Mouse (Mus musculus): ENCODE measurements around the gene Cttnbp2nl. TPM values are rescaled to one million over a fixed set of nuclear protein-coding genes. Genes with fewer than 3 reads are reported as not detected.

Gene Cttnbp2nl
- polyA plus RNA-seq, 1 experiment from 2014 or later, result 44.3 TPM

GRCm38 (mm10) chr3:105090981-105091380, 38.0 kb upstream of the Cttnbp2nl start:
- Histone ChIP-seq H3K4me3 (ENCODE audit: low read depth, low read length) (no peak overlapping the region), H3K9me3 (replicated peaks; ENCODE audit: control insufficient read depth, low read length) (no peaks in the 10 kb centered on the region), H3K36me3 (replicated peaks; ENCODE audit: control insufficient read depth, insufficient read depth, low read depth, low read length) (no peaks in the 10 kb centered on the region), H3K9ac (replicated peaks; ENCODE audit: low read length) (no peak overlapping the region), H3K4me2 (ENCODE audit: low read depth, low read length) (no peak overlapping the region), H3K27ac (replicated peaks; ENCODE audit: low read depth, low read length) (no peak overlapping the region), H3K27me3 (ENCODE audit: control insufficient read depth, insufficient read depth, low read length) (no peaks in the 10 kb centered on the region), H3K4me1 (ENCODE audit: control insufficient read depth, insufficient read depth, low read length) (no peaks in the 10 kb centered on the region; the same call in none of the 2 replicates)
- ATAC-seq (replicated peaks; ENCODE audit: insufficient number of reproducible peaks, low FRiP score, low TSS enrichment, low read depth) (peak; percentile 72; the same call in 1 of the 2 replicates), DNase-seq (ENCODE audit: low spot score) (peak; percentile 63)
- WGBS, result 21% methylated on average over 3 of the region's 3 CpGs

DNA sequence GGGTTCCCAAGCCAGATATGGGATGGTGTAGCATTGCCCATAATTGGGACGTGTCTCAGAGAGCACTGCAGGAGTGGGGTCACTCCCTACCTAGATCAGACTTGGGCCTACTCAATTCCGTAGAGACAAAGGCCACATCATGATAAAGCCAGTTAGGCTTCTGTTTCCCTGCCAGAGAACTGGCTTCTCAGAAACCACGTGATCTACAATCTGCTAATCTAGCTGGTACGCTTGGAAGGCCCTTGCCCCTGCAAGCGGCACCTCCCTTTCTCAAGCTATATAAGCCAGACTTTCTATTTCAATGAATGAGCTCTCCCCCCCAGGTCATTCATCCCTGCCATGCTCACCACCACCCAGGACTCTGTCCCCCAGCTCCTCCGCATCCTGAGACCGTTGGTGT, 37.2 kb upstream of the Cttnbp2nl start:
- Histone ChIP-seq H3K27me3 (ENCODE audit: control insufficient read depth, insufficient read depth, low read length) (no peaks in the 10 kb centered on the region), H3K9me3 (replicated peaks; ENCODE audit: control insufficient read depth, low read length) (no peaks in the 10 kb centered on the region), H3K4me2 (ENCODE audit: low read depth, low read length) (no peak overlapping the region), H3K9ac (replicated peaks; ENCODE audit: low read length) (no peak overlapping the region), H3K27ac (replicated peaks; ENCODE audit: low read depth, low read length) (no peak overlapping the region), H3K36me3 (replicated peaks; ENCODE audit: control insufficient read depth, insufficient read depth, low read depth, low read length) (no peaks in the 10 kb centered on the region), H3K4me3 (ENCODE audit: low read depth, low read length) (no peak overlapping the region), H3K4me1 (ENCODE audit: control insufficient read depth, insufficient read depth, low read length) (no peaks in the 10 kb centered on the region; the same call in none of the 2 replicates)
- 85% methylated on average over 7 of the region's 7 CpGs for WGBS
- no peak for ATAC-seq (replicated peaks; ENCODE audit: insufficient number of reproducible peaks, low FRiP score, low TSS enrichment, low read depth)
- no peak for DNase-seq (ENCODE audit: low spot score)

DNA sequence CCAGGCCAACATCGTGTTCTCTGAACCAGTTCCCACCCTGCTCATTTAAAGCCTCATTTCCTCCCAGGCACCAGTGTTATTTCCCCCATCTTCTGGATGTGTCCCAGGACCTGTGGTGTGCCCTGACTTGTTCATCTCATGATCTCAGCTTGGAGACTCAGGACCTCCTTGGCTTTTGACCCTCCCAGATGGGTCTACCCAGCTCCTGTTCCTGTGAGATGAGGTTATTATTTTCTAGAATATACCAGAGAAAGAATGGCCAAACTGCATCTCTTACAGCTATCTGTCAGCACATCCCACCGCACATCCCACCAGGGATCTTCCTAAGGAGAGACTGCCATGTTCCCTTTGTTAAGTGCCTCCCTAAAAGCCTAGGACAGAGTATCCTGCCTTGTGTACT, 35.7 kb upstream of the Cttnbp2nl start:
- Histone ChIP-seq H3K27me3 (ENCODE audit: control insufficient read depth, insufficient read depth, low read length) (no peaks in the 10 kb centered on the region), H3K4me2 (ENCODE audit: low read depth, low read length) (no peak overlapping the region), H3K4me1 (ENCODE audit: control insufficient read depth, insufficient read depth, low read length) (no peaks in the 10 kb centered on the region; the same call in none of the 2 replicates), H3K9ac (replicated peaks; ENCODE audit: low read length) (no peak overlapping the region), H3K9me3 (replicated peaks; ENCODE audit: control insufficient read depth, low read length) (no peaks in the 10 kb centered on the region), H3K27ac (replicated peaks; ENCODE audit: low read depth, low read length) (no peak overlapping the region), H3K36me3 (replicated peaks; ENCODE audit: control insufficient read depth, insufficient read depth, low read depth, low read length) (no peaks in the 10 kb centered on the region), H3K4me3 (ENCODE audit: low read depth, low read length) (no peak overlapping the region)
- ATAC-seq (replicated peaks; ENCODE audit: insufficient number of reproducible peaks, low FRiP score, low TSS enrichment, low read depth), result no peak
- DNase-seq (ENCODE audit: low spot score), result no peak
- 92% methylated on average over 2 of the region's 2 CpGs for WGBS

GRCm38 (mm10) chr3:105087344-105087743, 34.4 kb upstream of the Cttnbp2nl start:
- Histone ChIP-seq H3K9ac (replicated peaks; ENCODE audit: low read length) (no peak overlapping the region), H3K9me3 (replicated peaks; ENCODE audit: control insufficient read depth, low read length) (no peaks in the 10 kb centered on the region), H3K36me3 (replicated peaks; ENCODE audit: control insufficient read depth, insufficient read depth, low read depth, low read length) (no peaks in the 10 kb centered on the region), H3K27ac (replicated peaks; ENCODE audit: low read depth, low read length) (no peak overlapping the region), H3K4me1 (ENCODE audit: control insufficient read depth, insufficient read depth, low read length) (no peaks in the 10 kb centered on the region; the same call in 1 of the 2 replicates), H3K4me3 (ENCODE audit: low read depth, low read length) (no peak overlapping the region), H3K4me2 (ENCODE audit: low read depth, low read length) (no peak overlapping the region), H3K27me3 (ENCODE audit: control insufficient read depth, insufficient read depth, low read length) (no peaks in the 10 kb centered on the region)
- 60% methylated on average over 3 of the region's 3 CpGs for WGBS
- DNase-seq (ENCODE audit: low spot score) (no peak), ATAC-seq (replicated peaks; ENCODE audit: insufficient number of reproducible peaks, low FRiP score, low TSS enrichment, low read depth) (no peak)

GRCm38 (mm10) chr3:105078231-105078826, 25.4 kb upstream of the Cttnbp2nl start:
- DNase-seq (ENCODE audit: low spot score) (peak; percentile 90), ATAC-seq (replicated peaks; ENCODE audit: insufficient number of reproducible peaks, low FRiP score, low TSS enrichment, low read depth) (peak; percentile 86)
- Histone ChIP-seq H3K9me3 (replicated peaks; ENCODE audit: control insufficient read depth, low read length) (no peaks in the 10 kb centered on the region), H3K27ac (replicated peaks; ENCODE audit: low read depth, low read length) (no peak overlapping the region), H3K27me3 (ENCODE audit: control insufficient read depth, insufficient read depth, low read length) (no peaks in the 10 kb centered on the region), H3K4me3 (ENCODE audit: low read depth, low read length) (no peak overlapping the region), H3K9ac (replicated peaks; ENCODE audit: low read length) (no peak overlapping the region), H3K36me3 (replicated peaks; ENCODE audit: control insufficient read depth, insufficient read depth, low read depth, low read length) (no peaks in the 10 kb centered on the region), H3K4me2 (ENCODE audit: low read depth, low read length) (no peak overlapping the region), H3K4me1 (ENCODE audit: control insufficient read depth, insufficient read depth, low read length) (no peaks in the 10 kb centered on the region)
- 28% methylated on average over 7 of the region's 7 CpGs for WGBS

- no peaks in the 10 kb centered on the region for H3K36me3 ChIP-seq (replicated peaks; ENCODE audit: control insufficient read depth, insufficient read depth, low read depth, low read length)
- no peak for DNase-seq (ENCODE audit: low spot score)
- no peak overlapping the region for H3K27ac ChIP-seq (replicated peaks; ENCODE audit: low read depth, low read length)
- H3K27me3 ChIP-seq (ENCODE audit: control insufficient read depth, insufficient read depth, low read length), result no peaks in the 10 kb centered on the region
- H3K4me3 ChIP-seq (ENCODE audit: low read depth, low read length), result no peak overlapping the region
- no peaks in the 10 kb centered on the region for H3K4me1 ChIP-seq (ENCODE audit: control insufficient read depth, insufficient read depth, low read length)
- H3K9ac ChIP-seq (replicated peaks; ENCODE audit: low read length), result no peak overlapping the region
- no peak for ATAC-seq (replicated peaks; ENCODE audit: insufficient number of reproducible peaks, low FRiP score, low TSS enrichment, low read depth)
- 95% methylated on average over 5 of the region's 5 CpGs for WGBS
- H3K9me3 ChIP-seq (replicated peaks; ENCODE audit: control insufficient read depth, low read length), result no peaks in the 10 kb centered on the region
- H3K4me2 ChIP-seq (ENCODE audit: low read depth, low read length), result no peak overlapping the region
These were observed 22.9 kb upstream of the Cttnbp2nl start for GRCm38 (mm10) chr3:105075796-105076195.

GRCm38 (mm10) chr3:105072536-105072935, 19.6 kb upstream of the Cttnbp2nl start:
- no peak for DNase-seq (ENCODE audit: low spot score)
- H3K4me3 ChIP-seq (ENCODE audit: low read depth, low read length), result no peak overlapping the region
- H3K9me3 ChIP-seq (replicated peaks; ENCODE audit: control insufficient read depth, low read length), result no peaks in the 10 kb centered on the region
- no peak for ATAC-seq (replicated peaks; ENCODE audit: insufficient number of reproducible peaks, low FRiP score, low TSS enrichment, low read depth)
- WGBS, result 88% methylated on average over 10 of the region's 10 CpGs
- H3K36me3 ChIP-seq (replicated peaks; ENCODE audit: control insufficient read depth, insufficient read depth, low read depth, low read length), result no peaks in the 10 kb centered on the region
- H3K27ac ChIP-seq (replicated peaks; ENCODE audit: low read depth, low read length), result no peak overlapping the region
- no peak overlapping the region for H3K4me2 ChIP-seq (ENCODE audit: low read depth, low read length)
- no peak overlapping the region for H3K9ac ChIP-seq (replicated peaks; ENCODE audit: low read length)
- no peaks in the 10 kb centered on the region for H3K4me1 ChIP-seq (ENCODE audit: control insufficient read depth, insufficient read depth, low read length)
- no peaks in the 10 kb centered on the region for H3K27me3 ChIP-seq (ENCODE audit: control insufficient read depth, insufficient read depth, low read length)

- H3K27me3 ChIP-seq (ENCODE audit: control insufficient read depth, insufficient read depth, low read length), result no peaks in the 10 kb centered on the region
- DNase-seq (ENCODE audit: low spot score), result no peak
- no peak overlapping the region for H3K9ac ChIP-seq (replicated peaks; ENCODE audit: low read length)
- H3K27ac ChIP-seq (replicated peaks; ENCODE audit: low read depth, low read length), result no peak overlapping the region
- no peaks in the 10 kb centered on the region for H3K36me3 ChIP-seq (replicated peaks; ENCODE audit: control insufficient read depth, insufficient read depth, low read depth, low read length)
- 88% methylated on average over 5 of the region's 5 CpGs for WGBS
- no peak for ATAC-seq (replicated peaks; ENCODE audit: insufficient number of reproducible peaks, low FRiP score, low TSS enrichment, low read depth)
- no peaks in the 10 kb centered on the region for H3K4me1 ChIP-seq (ENCODE audit: control insufficient read depth, insufficient read depth, low read length)
- H3K4me2 ChIP-seq (ENCODE audit: low read depth, low read length), result no peak overlapping the region
- no peak overlapping the region for H3K4me3 ChIP-seq (ENCODE audit: low read depth, low read length)
- no peaks in the 10 kb centered on the region for H3K9me3 ChIP-seq (replicated peaks; ENCODE audit: control insufficient read depth, low read length)
These were observed 18.3 kb upstream of the Cttnbp2nl start for GRCm38 (mm10) chr3:105071251-105071650.
